Mouse (Mus musculus) testis, postnatal 14 days (tissue): Measurements from ENCODE around the gene Cep44.

Source experiments
- DNase-seq: peaks from one replicate; pipeline ENCODE4 v3.0.0; 2021; ENCODE audit warnings: low spot score

Cep44 gene

GRCm38 (mm10) chr8:56550558-56551360, at the start of gene Cep44, which contains the start of gene Fbxo8:
TSS of gene Cep44 (minus strand) at chr8:56551047.
TSS of gene Fbxo8 (plus strand) at chr8:56551090.
- peak; percentile 87 for DNase-seq

- no peak for DNase-seq
These were observed 40.7 kb upstream of the Cep44 start for GRCm38 (mm10) chr8:56591502-56591901.

- no peak for DNase-seq
These were observed 40.2 kb upstream of the Cep44 start for GRCm38 (mm10) chr8:56591084-56591483.

GRCm38 (mm10) chr8:56589004-56589403, 38.2 kb upstream of the Cep44 start:
- DNase-seq: no peak

GRCm38 (mm10) chr8:56582841-56583240, 32.0 kb upstream of the Cep44 start:
- no peak for DNase-seq

- peak; percentile 12 for DNase-seq
These were observed 30.1 kb upstream of the Cep44 start for GRCm38 (mm10) chr8:56580918-56581317.

GRCm38 (mm10) chr8:56566856-56567255, 16.0 kb upstream of the Cep44 start:
- no peak for DNase-seq

GRCm38 (mm10) chr8:56564399-56565047, 13.7 kb upstream of the Cep44 start:
- DNase-seq: no peak

GRCm38 (mm10) chr8:56552551-56553103, 1.8 kb upstream of the Cep44 start:
- no peak for DNase-seq

GRCm38 (mm10) chr8:56552045-56552444, 1.2 kb upstream of the Cep44 start:
- no peak for DNase-seq

GRCm38 (mm10) chr8:56551361-56551852, 560 bp upstream of the Cep44 start:
- peak; percentile 88 for DNase-seq

- DNase-seq: no peak
These were observed 3.0 kb downstream of the Cep44 start for GRCm38 (mm10) chr8:56547866-56548265.

GRCm38 (mm10) chr8:56540706-56541105, 10.1 kb downstream of the Cep44 start:
- no peak for DNase-seq

GRCm38 (mm10) chr8:56530359-56530758, 20.5 kb downstream of the Cep44 start:
- DNase-seq: no peak

GRCm38 (mm10) chr8:56528869-56529268, 22.0 kb downstream of the Cep44 start:
- no peak for DNase-seq

GRCm38 (mm10) chr8:56521051-56521450, 29.8 kb downstream of the Cep44 start:
- DNase-seq: no peak

GRCm38 (mm10) chr8:56520249-56520648, 30.6 kb downstream of the Cep44 start:
- DNase-seq: no peak

- no peak for DNase-seq
These were observed 32.0 kb downstream of the Cep44 start for GRCm38 (mm10) chr8:56518848-56519247.

- DNase-seq: no peak
These were observed 41.8 kb downstream of the Cep44 start for GRCm38 (mm10) chr8:56508952-56509479.

GRCm38 (mm10) chr8:56508318-56508951, 42.4 kb downstream of the Cep44 start:
- no peak for DNase-seq

GRCm38 (mm10) chr8:56501911-56502310, 48.9 kb downstream of the Cep44 start:
- no peak for DNase-seq

GRCm38 (mm10) chr8:56489496-56489895, 61.4 kb downstream of the Cep44 start:
- DNase-seq: no peak
